Mouse (Mus musculus) spleen, adult 2 months (tissue): Measurements from ENCODE around the gene Uckl1. TPM values are rescaled to one million over a fixed set of nuclear protein-coding genes. Genes with fewer than 3 reads are reported as not detected.

ENCODE experiments used
- DNase-seq, 2 experiments: peaks; one replicate each; pipeline versions ENCODE4 v3.0.0 to v3.0.0-alpha.2; 2012 to 2021; ENCODE audit warnings: low spot score in 2 of 2, low read depth in 1 of 2
- H3K27ac ChIP-seq: fragments of 200-500 bp; 2 replicates; pipeline ENCODE4 v1.5.1; 2012; ENCODE audit warnings: low read length, inconsistent platforms; ENCODE audit not compliant: insufficient read depth
- H3K27me3 ChIP-seq: fragments of 200-500 bp; 2 replicates; pipeline ENCODE4 v1.6.1; 2012; ENCODE audit warnings: mild to moderate bottlenecking, moderate library complexity, low read length, inconsistent platforms; ENCODE audit not compliant: control insufficient read depth, insufficient read depth
- H3K36me3 ChIP-seq: fragments of 200-500 bp; 2 replicates; pipeline ENCODE4 v1.6.1; 2012; ENCODE audit warnings: mild to moderate bottlenecking, low read length, inconsistent platforms; ENCODE audit not compliant: control insufficient read depth, insufficient read depth
- H3K4me1 ChIP-seq: fragments of 200-500 bp; 2 replicates; pipeline ENCODE4 v1.6.1; 2011; ENCODE audit warnings: inconsistent platforms; ENCODE audit not compliant: control insufficient read depth, insufficient read depth, insufficient read length
- H3K4me3 ChIP-seq: fragments of 200-500 bp; 2 replicates; pipeline ENCODE4 v1.5.1; 2011; ENCODE audit warnings: mild to moderate bottlenecking, inconsistent platforms; ENCODE audit not compliant: insufficient read depth, insufficient read length; ENCODE audit errors: extremely low read depth
- CTCF ChIP-seq: fragments of 200-500 bp; IDR thresholded peaks from 2 replicates; pipeline ENCODE4 v1.5.1; 2011; ENCODE audit warnings: mild to moderate bottlenecking, inconsistent platforms; ENCODE audit not compliant: insufficient read depth, insufficient read length, insufficient replicate concordance; ENCODE audit errors: extremely low read depth
- POLR2A ChIP-seq: fragments of 200-500 bp; IDR thresholded peaks from 2 replicates; pipeline ENCODE4 v1.6.1; 2011; ENCODE audit warnings: low read depth, low read length, inconsistent platforms
- WGBS: fragments of 180-500 bp; shearing (Covaris S2); methylation state at CpG from one replicate; pipeline ENCODE4 v1.1.7; 2018; 5-methylcytosine and 5-hydroxymethylcytosine counted together
- polyA plus RNA-seq: library from polyadenylated mRNA; depleted of rRNA; stranded (reverse); fragments of >200 nt; gene quantifications from 2 replicates; pipeline ENCODE4 v1.2.3, GENCODE M21; 2012

Uckl1 gene
- polyA plus RNA-seq, 1 experiment = 170 TPM

DNA sequence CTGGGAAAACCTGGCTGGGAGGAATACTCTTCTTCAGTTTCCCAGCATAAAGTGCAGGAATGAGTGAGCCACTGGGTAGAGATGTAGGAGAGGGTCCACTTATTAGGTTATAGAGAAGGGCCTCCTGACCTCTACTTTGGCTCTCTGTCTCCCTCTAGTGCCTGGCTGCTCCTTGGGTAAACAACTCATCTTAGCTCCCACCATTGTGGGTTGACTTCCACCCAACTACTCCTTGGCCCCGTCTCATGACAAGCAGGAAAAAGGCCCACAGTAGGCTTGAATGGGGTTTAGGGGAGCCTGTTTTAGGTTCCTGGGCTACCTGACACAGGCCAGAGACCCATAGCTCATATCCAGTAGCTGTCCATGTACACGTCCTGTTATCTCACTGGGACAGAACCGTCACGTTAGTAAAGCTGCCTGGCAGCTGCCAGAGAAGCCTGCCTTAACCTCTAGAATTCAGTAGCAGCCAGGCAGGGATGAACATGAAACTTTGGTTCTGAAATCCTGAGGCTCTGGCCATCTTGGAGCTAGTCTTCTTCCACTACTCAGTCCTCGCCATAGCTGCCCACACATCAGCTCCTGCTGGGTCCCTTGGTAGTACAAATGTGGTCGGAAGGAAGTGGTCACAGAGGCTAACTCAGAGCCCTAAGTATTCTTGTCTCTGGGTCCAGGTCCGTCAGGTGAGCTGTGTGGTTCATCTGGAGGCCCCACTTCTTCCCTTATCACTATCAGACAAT is 16.3 kb downstream of the Uckl1 start:
- WGBS = 61% methylated on average over 7 of the region's 7 CpGs
- no peak overlapping the region for H3K27ac ChIP-seq
- DNase-seq = peak in 1 of 2 experiments; percentile 56
- no peaks in the 10 kb centered on the region for H3K27me3 ChIP-seq
- no peak overlapping the region for H3K4me3 ChIP-seq
- peaks cover 13% of the 10 kb centered on the region for H3K36me3 ChIP-seq
- no peaks in the 10 kb centered on the region for H3K4me1 ChIP-seq
- TF ChIP-seq CTCF = peak; percentile 64; the same call in 1 of the 2 replicates
- TF ChIP-seq POLR2A = no peak

DNA sequence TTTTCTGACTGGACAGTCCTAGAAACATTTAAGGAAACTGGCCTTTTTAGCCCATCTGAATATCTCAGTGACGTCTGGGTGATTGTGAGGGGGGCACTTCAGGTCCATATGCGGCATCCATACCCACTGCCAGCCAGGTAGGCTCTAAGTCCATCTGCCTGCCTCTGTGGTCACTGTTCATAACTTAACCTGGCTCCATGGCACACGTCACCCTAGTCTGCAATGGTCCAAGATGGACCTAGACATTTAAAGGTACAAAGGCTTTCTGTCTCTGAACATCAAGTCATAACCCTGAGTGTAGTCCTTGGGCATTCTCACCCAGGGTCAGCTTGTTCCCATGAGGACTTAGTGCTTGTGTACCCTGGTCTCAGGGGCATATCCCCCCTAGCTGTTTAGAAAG is 17.4 kb downstream of the Uckl1 start:
- DNase-seq = no peak
- Histone ChIP-seq H3K4me3 (no peak overlapping the region), H3K36me3 (peaks cover 4% of the 10 kb centered on the region), H3K27ac (no peak overlapping the region), H3K27me3 (no peaks in the 10 kb centered on the region), H3K4me1 (no peaks in the 10 kb centered on the region)
- TF ChIP-seq POLR2A (no peak), CTCF (no peak)
- 84% methylated on average over 3 of the region's 3 CpGs for WGBS

DNA sequence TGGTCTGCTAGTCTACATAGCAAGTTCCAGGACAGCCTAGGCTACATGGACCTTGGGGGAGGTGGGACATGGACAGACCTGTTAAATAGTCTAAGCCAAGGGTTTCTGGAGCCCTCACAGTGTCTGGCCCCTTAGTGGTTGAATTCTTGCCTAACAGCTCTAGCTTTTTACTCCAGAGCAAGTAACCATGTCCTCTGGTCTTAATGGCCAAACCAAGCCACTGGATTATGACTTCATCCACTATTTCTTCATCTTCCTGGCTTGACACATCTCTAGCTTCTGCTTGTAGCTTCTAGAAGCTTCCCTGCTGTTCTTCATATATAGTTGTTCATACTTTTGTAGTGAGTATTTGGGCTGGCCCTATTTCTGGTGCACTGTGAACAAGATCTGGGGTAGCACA is 30.9 kb downstream of the Uckl1 start:
- Histone ChIP-seq H3K36me3 (peaks cover 26% of the 10 kb centered on the region), H3K27me3 (no peaks in the 10 kb centered on the region), H3K4me1 (no peaks in the 10 kb centered on the region), H3K27ac (no peak overlapping the region), H3K4me3 (no peak overlapping the region)
- no peak for TF ChIP-seq POLR2A
- no peak for TF ChIP-seq CTCF
- DNase-seq = no peak

DNA sequence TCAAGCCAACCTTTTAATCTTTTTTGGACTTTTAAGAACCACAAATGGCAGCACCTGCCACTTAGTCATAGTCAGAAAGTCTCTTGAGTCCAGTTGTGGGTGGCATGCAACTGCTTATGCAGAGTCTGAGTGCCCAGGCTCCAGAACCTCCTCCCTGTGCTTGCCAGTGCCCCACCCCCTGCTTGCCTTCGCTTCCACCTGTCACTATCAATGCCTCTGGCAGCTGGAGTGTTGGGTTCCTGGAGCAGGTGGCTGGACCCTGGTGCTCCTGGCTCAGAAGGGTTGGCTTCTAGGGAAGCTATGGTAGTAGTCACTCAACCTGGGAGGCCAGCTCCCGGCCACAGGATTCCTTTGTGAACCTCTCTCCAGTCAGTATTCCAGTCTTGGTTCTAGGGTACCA is 34.5 kb downstream of the Uckl1 start:
- DNase-seq = no peak
- Histone ChIP-seq H3K36me3 (peaks cover 41% of the 10 kb centered on the region), H3K27me3 (no peaks in the 10 kb centered on the region), H3K4me3 (no peak overlapping the region), H3K4me1 (peaks cover 2% of the 10 kb centered on the region; the same call in 1 of the 2 replicates), H3K27ac (no peak overlapping the region)
- TF ChIP-seq POLR2A (no peak), CTCF (no peak)
- WGBS = 99% methylated on average over 2 of the region's 2 CpGs

DNA sequence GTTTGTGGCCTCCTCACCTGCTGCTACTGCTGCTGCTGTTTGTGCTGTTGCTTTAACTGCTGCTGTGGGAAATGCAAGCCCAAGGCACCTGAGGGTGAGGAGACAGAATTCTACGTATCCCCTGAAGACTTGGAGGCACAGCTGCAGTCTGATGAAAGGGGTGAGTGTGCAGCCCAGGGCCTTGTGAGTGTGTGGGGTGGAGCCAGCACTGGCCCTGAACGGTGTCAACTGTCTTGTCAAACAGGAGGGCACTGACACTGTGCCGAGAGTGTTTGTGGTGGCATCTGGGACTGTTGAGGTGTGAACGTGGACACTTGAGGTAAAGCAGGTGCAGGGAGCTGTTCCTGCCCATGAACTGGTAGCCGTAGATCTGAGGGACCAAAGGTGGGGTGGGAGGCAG is 36.0 kb downstream of the Uckl1 start:
- peak overlapping the region; percentile 5; the same call in 1 of the 2 replicates for H3K27ac ChIP-seq
- WGBS = 70% methylated on average over 5 of the region's 5 CpGs
- no peak overlapping the region for H3K4me3 ChIP-seq
- TF ChIP-seq POLR2A = no peak
- TF ChIP-seq CTCF = no peak
- peaks cover 42% of the 10 kb centered on the region for H3K36me3 ChIP-seq
- peaks cover 2% of the 10 kb centered on the region; the same call in 1 of the 2 replicates for H3K4me1 ChIP-seq
- H3K27me3 ChIP-seq = no peaks in the 10 kb centered on the region
- DNase-seq = no peak

DNA sequence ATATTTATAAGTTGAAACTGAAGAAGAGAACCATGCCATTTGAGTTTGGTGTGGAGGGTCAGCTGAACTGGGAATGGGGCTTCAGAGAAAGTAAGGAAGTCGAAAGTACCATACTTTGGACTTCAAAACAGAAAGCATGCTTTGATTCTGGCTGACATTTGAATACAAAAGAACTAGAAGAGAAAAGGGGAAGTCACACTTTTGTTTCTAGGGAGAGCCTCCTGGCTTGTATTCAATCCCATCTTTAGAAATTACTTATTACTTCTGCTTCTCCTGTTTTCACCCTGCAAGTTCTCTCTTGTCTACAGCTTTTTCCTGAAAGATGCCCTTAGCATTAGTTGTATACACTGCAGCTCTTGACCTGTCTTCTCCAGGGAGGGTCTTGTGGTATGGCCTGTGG is 36.5 kb downstream of the Uckl1 start:
- TF ChIP-seq POLR2A (no peak), CTCF (no peak)
- WGBS = 8% methylated on average over 1 of the region's 1 CpGs
- no peaks in the 10 kb centered on the region for H3K27me3 ChIP-seq
- peaks cover 2% of the 10 kb centered on the region; the same call in 1 of the 2 replicates for H3K4me1 ChIP-seq
- peaks cover 42% of the 10 kb centered on the region for H3K36me3 ChIP-seq
- DNase-seq = no peak
- H3K4me3 ChIP-seq = no peak overlapping the region
- H3K27ac ChIP-seq = peak overlapping the region; percentile 5; the same call in 1 of the 2 replicates

DNA sequence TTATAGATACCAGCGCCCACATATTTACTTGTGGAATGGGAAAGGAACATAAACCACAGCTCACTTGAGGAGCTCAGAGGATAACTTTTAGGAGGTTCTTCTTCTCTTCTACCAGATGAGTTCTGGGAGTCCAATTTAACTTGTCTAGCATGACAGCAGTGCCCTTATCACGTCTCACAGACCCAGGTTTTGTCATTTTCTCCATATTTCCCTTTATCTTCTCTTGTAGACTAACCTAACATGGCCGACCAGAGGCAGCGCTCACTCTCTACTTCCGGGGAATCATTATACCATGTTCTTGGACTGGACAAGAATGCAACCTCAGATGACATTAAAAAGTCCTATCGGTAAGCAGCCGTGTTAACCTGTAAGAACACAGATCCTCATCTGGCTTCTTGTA is 38.5 kb downstream of the Uckl1 start:
- 85% methylated on average over 7 of the region's 7 CpGs for WGBS
- Histone ChIP-seq H3K36me3 (peaks cover 41% of the 10 kb centered on the region), H3K27me3 (no peaks in the 10 kb centered on the region), H3K4me1 (peaks cover 2% of the 10 kb centered on the region; the same call in 1 of the 2 replicates), H3K4me3 (no peak overlapping the region), H3K27ac (no peak overlapping the region)
- no peak for DNase-seq
- TF ChIP-seq CTCF (no peak), POLR2A (no peak)
